8 mouse cellular contexts compared by ENCODE assay signal in genomic region chr19:46470364-46471240, GRCm38 (mm10). TPM values are rescaled to one million over a fixed set of nuclear protein-coding genes. Genes with fewer than 3 reads are reported as not detected.
DNase-seq lines count a peak whose midpoint lies in the region; ATAC-seq and TF ChIP-seq lines count a peak whose summit lies in the region.

No protein-coding gene starts in this region.

- H3K27ac ChIP-seq in kidney, embryonic 16.5 days (ENCODE audit: low read length): peak overlapping the region; percentile 95
- H3K27ac ChIP-seq in hindbrain, postnatal 0 days: peak overlapping the region; percentile 86
- H3K27ac ChIP-seq in midbrain, embryonic 12.5 days (replicated peaks): peak overlapping the region; percentile 78

- DNase-seq in kidney, adult 18-20 months: no peak
- DNase-seq in brain, adult 2 months (ENCODE audit: low read depth, low spot score): peak; percentile 57
- peak; percentile 58 for DNase-seq in hindbrain, postnatal 0 days (ENCODE audit: low spot score)
- no peak for DNase-seq in left cerebral cortex, adult 11 months (ENCODE audit: low spot score)
- no peak for DNase-seq in left cerebral cortex, postnatal 36 days (ENCODE audit: low spot score in 2 of 2)
- no peak for DNase-seq in right cerebral cortex, postnatal 14 days

- H3K36me3 ChIP-seq in kidney, embryonic 16.5 days (ENCODE audit: insufficient read depth, low read length): peaks cover 25% of the 10 kb centered on the region
- peaks cover 11% of the 10 kb centered on the region for H3K36me3 ChIP-seq in hindbrain, postnatal 0 days (ENCODE audit: insufficient read depth, low read length)
- peaks cover 28% of the 10 kb centered on the region for H3K36me3 ChIP-seq in midbrain, embryonic 12.5 days

- H3K27me3 ChIP-seq in kidney, embryonic 16.5 days (ENCODE audit: insufficient read depth, low read length): no peaks in the 10 kb centered on the region
- no peaks in the 10 kb centered on the region for H3K27me3 ChIP-seq in hindbrain, postnatal 0 days (ENCODE audit: insufficient read depth, low read length)
- no peaks in the 10 kb centered on the region for H3K27me3 ChIP-seq in midbrain, embryonic 12.5 days

- H3K9me3 ChIP-seq in kidney, embryonic 16.5 days (ENCODE audit: low read length): no peaks in the 10 kb centered on the region
- H3K9me3 ChIP-seq in hindbrain, postnatal 0 days (ENCODE audit: low read length): no peaks in the 10 kb centered on the region
- H3K9me3 ChIP-seq in midbrain, embryonic 12.5 days: no peaks in the 10 kb centered on the region

- no peak overlapping the region for H3K4me2 ChIP-seq in kidney, embryonic 16.5 days (replicated peaks; ENCODE audit: low read depth, low read length)
- no peak overlapping the region for H3K4me2 ChIP-seq in hindbrain, postnatal 0 days (ENCODE audit: low read depth, low read length)
- no peak overlapping the region for H3K4me2 ChIP-seq in midbrain, embryonic 12.5 days (replicated peaks)

- intact Hi-C loops in left cerebral cortex, postnatal 36 days (cut with DNase I): no loop called here

- 15% methylated on average over 17 of the region's 17 CpGs for WGBS in kidney, embryonic 16.5 days
- WGBS in hindbrain, postnatal 0 days: 13% methylated on average over 17 of the region's 17 CpGs
- 22% methylated on average over 17 of the region's 17 CpGs for WGBS in midbrain, embryonic 12.5 days

- peak overlapping the region; percentile 59 for H3K9ac ChIP-seq in kidney, embryonic 16.5 days (replicated peaks; ENCODE audit: low read length)
- 0 out of 2 replicates have a peak overlapping the region, but pooled peaks have one; percentile 9 for H3K9ac ChIP-seq in hindbrain, postnatal 0 days (replicated peaks; ENCODE audit: low read length)
- no peak overlapping the region for H3K9ac ChIP-seq in midbrain, embryonic 12.5 days (replicated peaks)

- peaks cover 43% of the 10 kb centered on the region for H3K4me1 ChIP-seq in kidney, embryonic 16.5 days (ENCODE audit: insufficient read depth, low read length)
- peaks cover 13% of the 10 kb centered on the region for H3K4me1 ChIP-seq in hindbrain, postnatal 0 days (ENCODE audit: insufficient read depth, low read length)
- H3K4me1 ChIP-seq in midbrain, embryonic 12.5 days: peaks cover 32% of the 10 kb centered on the region

- no peak for ATAC-seq in kidney, embryonic 16.5 days (ENCODE audit: low FRiP score, low TSS enrichment)
- peak; percentile 76 for ATAC-seq in hindbrain, postnatal 0 days
- peak; percentile 65 for ATAC-seq in midbrain, embryonic 12.5 days (ENCODE audit: low FRiP score, low read depth)

- H3K4me3 ChIP-seq in kidney, embryonic 16.5 days (ENCODE audit: low read length): no peak overlapping the region
- no peak overlapping the region for H3K4me3 ChIP-seq in hindbrain, postnatal 0 days (ENCODE audit: low read length)
- H3K4me3 ChIP-seq in midbrain, embryonic 12.5 days: no peak overlapping the region

- no peak for TF ChIP-seq CTCF in hindbrain, postnatal 0 days (IDR thresholded peaks at IDR 0.05; ENCODE audit: low read depth)

RNA-seq across cellular contexts. Expression of gene Trim8, which starts 30.9 kb away (rescaled TPM):
- polyA plus RNA-seq in kidney, embryonic 16.5 days (2015; fragmentation: Nextera tagmentation; extraction: Ambion mirVana): 22.2 and 26.0 TPM in 2 replicates
- total RNA-seq in hindbrain, postnatal 0 days (2014; rRNA removed): 108 and 115 TPM in 2 replicates
- 28.8 and 29.7 TPM in 2 replicates for polyA plus RNA-seq in hindbrain, postnatal 0 days (2015; fragmentation: Nextera tagmentation; extraction: Ambion mirVana)
- 38.5 and 53.9 TPM in 2 replicates for polyA plus RNA-seq in midbrain, embryonic 12.5 days (2016; fragmentation: Nextera tagmentation; extraction: Ambion mirVana)
- total RNA-seq in left cerebral cortex, postnatal 36 days (2021): 100 to 1,000 TPM; 109 to 114 TPM

Comparison
In these comparisons a context has a peak if more than half of its experiments do, and no peak if none do; other contexts are left out.
1. DNase-seq: peak in brain, adult 2 months (single experiment) and hindbrain, postnatal 0 days (single experiment); none in kidney, adult 18-20 months (single experiment), left cerebral cortex, adult 11 months (single experiment), left cerebral cortex, postnatal 36 days (0 of 2) and right cerebral cortex, postnatal 14 days (single experiment).
2. Peak in every context shown above with its lines, with median percentiles within 50 percentile points of each other: H3K27ac ChIP-seq.